Mouse (Mus musculus): ENCODE results near the gene Vamp9. TPM values are rescaled to one million over a fixed set of nuclear protein-coding genes. Genes with fewer than 3 reads are reported as not detected.

Vamp9 gene
- total and polyA plus RNA-seq, 3 experiments, result not detected

GRCm38 (mm10) chr5:99887133-99887532 is 18.9 kb upstream of the Vamp9 start:
- no peak for DNase-seq (ENCODE audit: low read depth, low spot score)

GRCm38 (mm10) chr5:99891516-99892441 is 14.3 kb upstream of the Vamp9 start:
- Histone ChIP-seq H3K9me3 (replicated peaks; ENCODE audit: insufficient read depth, low read length) (no peaks in the 10 kb centered on the region), H3K4me1 (ENCODE audit: control insufficient read depth in 1 of 2, insufficient read depth in 2 of 2, low read length in 2 of 2) (no peaks in the 10 kb centered on the region), H3K27ac (ENCODE audit: control insufficient read depth, low read depth, low read length) (no peak overlapping the region), H3K36me3 (ENCODE audit: control insufficient read depth in 1 of 2, insufficient read depth in 2 of 2, low read length in 2 of 2) (no peaks in the 10 kb centered on the region), H3K27me3 (ENCODE audit: control insufficient read depth in 1 of 2, insufficient read depth in 2 of 2, low read length in 2 of 2) (no peaks in the 10 kb centered on the region), H3K79me2 (ENCODE audit: control insufficient read depth, insufficient read depth, low read length, poor library complexity) (no peaks in the 10 kb centered on the region), H3K9ac (ENCODE audit: control insufficient read depth, low read depth, low read length, poor library complexity, severe bottlenecking) (no peak overlapping the region), H3K4me3 (ENCODE audit: control insufficient read depth in 1 of 2, insufficient read depth in 1 of 2, low read depth in 2 of 2, low read length in 2 of 2) (no peak overlapping the region)
- DNase-seq (ENCODE audit: low read depth, low spot score), result no peak
- TF ChIP-seq CHD2 (IDR thresholded peaks at IDR 0.05; ENCODE audit: low read length), result no peak
- TF ChIP-seq MXI1 (IDR thresholded peaks at IDR 0.05; ENCODE audit: low read depth, low read length), result no peak
- TF ChIP-seq KAT2A (conservative IDR thresholded peaks at IDR 0.05; ENCODE audit: low read depth, low read length), result no peak
- peak; percentile 14 for TF ChIP-seq RAD21 (IDR thresholded peaks at IDR 0.05; ENCODE audit: low read depth, low read length)
- no peak for TF ChIP-seq ZNF384 (IDR thresholded peaks at IDR 0.05; ENCODE audit: low read depth, low read length)
- no peak for TF ChIP-seq MEF2A (IDR thresholded peaks at IDR 0.05; ENCODE audit: extremely low read depth, insufficient replicate concordance, low read depth, low read length, poor library complexity, severe bottlenecking)
- peak in 2 of 3 experiments; percentile 6 to 13; a peak in 1 of 6 replicates for TF ChIP-seq CTCF (IDR thresholded peaks at IDR 0.05 in 2 of 3, conservative IDR thresholded peaks at IDR 0.05 in 1 of 3; ENCODE audit: control insufficient read depth in 1 of 3, insufficient read depth in 1 of 3, low read depth in 2 of 3, low read length in 3 of 3, poor library complexity in 1 of 3, severe bottlenecking in 1 of 3)

More at GRCm38 (mm10) chr5:99887133-99887532, 18.9 kb upstream of the Vamp9 start:
- Histone ChIP-seq H3K27me3 (ENCODE audit: control insufficient read depth in 1 of 2, insufficient read depth in 2 of 2, low read length in 2 of 2) (no peaks in the 10 kb centered on the region), H3K36me3 (ENCODE audit: control insufficient read depth in 1 of 2, insufficient read depth in 2 of 2, low read length in 2 of 2) (no peaks in the 10 kb centered on the region), H3K27ac (ENCODE audit: control insufficient read depth, low read depth, low read length) (no peak overlapping the region), H3K9me3 (replicated peaks; ENCODE audit: insufficient read depth, low read length) (no peaks in the 10 kb centered on the region), H3K4me3 (ENCODE audit: control insufficient read depth in 1 of 2, insufficient read depth in 1 of 2, low read depth in 2 of 2, low read length in 2 of 2) (no peak overlapping the region), H3K79me2 (ENCODE audit: control insufficient read depth, insufficient read depth, low read length, poor library complexity) (no peaks in the 10 kb centered on the region), H3K9ac (ENCODE audit: control insufficient read depth, low read depth, low read length, poor library complexity, severe bottlenecking) (no peak overlapping the region), H3K4me1 (ENCODE audit: control insufficient read depth in 1 of 2, insufficient read depth in 2 of 2, low read length in 2 of 2) (no peaks in the 10 kb centered on the region)
- TF ChIP-seq ELF1 (IDR thresholded peaks at IDR 0.05; ENCODE audit: low read depth, low read length), result no peak
- TF ChIP-seq MYB (IDR thresholded peaks at IDR 0.05; ENCODE audit: low read depth, low read length), result no peak
- TF ChIP-seq UBTF (IDR thresholded peaks at IDR 0.05; ENCODE audit: borderline replicate concordance, insufficient read depth, low read depth, low read length), result no peak
- no peak for TF ChIP-seq MAZ (IDR thresholded peaks at IDR 0.05; ENCODE audit: low read depth, low read length)
- TF ChIP-seq SIN3A (IDR thresholded peaks at IDR 0.05; ENCODE audit: low read length), result no peak
- TF ChIP-seq MAFK (IDR thresholded peaks at IDR 0.05; ENCODE audit: borderline replicate concordance, low read depth, low read length), result no peak
- no peak for TF ChIP-seq HCFC1 (IDR thresholded peaks at IDR 0.05; ENCODE audit: low read depth, low read length)
- no peak for TF ChIP-seq RAD21 (IDR thresholded peaks at IDR 0.05; ENCODE audit: low read depth, low read length)
- no peak for TF ChIP-seq JUND (IDR thresholded peaks at IDR 0.05; ENCODE audit: low read depth, low read length)
- TF ChIP-seq NELFE (IDR thresholded peaks at IDR 0.05; ENCODE audit: low read depth, low read length), result no peak
- no peak for TF ChIP-seq POLR2AphosphoS2 (IDR thresholded peaks at IDR 0.05; ENCODE audit: low read length)
- TF ChIP-seq GATA1 (IDR thresholded peaks at IDR 0.05; ENCODE audit: low read depth, low read length), result no peak
- TF ChIP-seq E2F4 (IDR thresholded peaks at IDR 0.05; ENCODE audit: borderline replicate concordance, low read depth, low read length), result no peak
